Mouse (Mus musculus): Measurements from ENCODE around the gene Tmem207. TPM values are rescaled to one million over a fixed set of nuclear protein-coding genes. Genes with fewer than 3 reads are reported as not detected.
"Not testable (repeated sequence)": the region's sequence is repeated elsewhere in the genome, so short reads cannot be mapped to it uniquely, and the experiment has no call there.

Tmem207 gene
- not detected in 2 replicates for polyA plus RNA-seq (2012; rRNA removed)

DNA sequence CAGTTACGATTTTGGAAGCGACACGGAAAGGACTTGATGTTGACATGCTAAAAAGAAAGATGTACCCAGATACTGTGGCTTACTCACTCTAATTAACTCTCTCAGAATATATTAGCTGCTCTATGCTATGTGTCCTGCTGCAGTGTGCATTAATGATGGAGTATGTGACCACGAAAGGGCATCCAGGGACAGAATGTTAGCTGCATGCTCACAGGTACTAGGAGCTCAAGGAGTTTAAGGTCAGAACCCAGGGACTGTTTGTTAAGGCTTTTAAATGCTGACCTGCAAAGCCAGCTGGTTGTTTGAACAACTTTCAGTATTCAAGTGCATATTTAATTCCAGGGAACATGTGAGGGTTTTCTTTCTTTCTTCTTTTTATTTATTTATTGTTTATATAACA, at the start of gene Tmem207:
Gene Tmem207, minus strand, starts transcription at position 101 of the 400 bp plus-strand sequence.
- no peak for DNase-seq (ENCODE audit: low read depth)

- no peak for DNase-seq (ENCODE audit: low read depth)
Measured at GRCm38 (mm10) chr16:26574173-26574572, 47.6 kb upstream of the Tmem207 start.

DNA sequence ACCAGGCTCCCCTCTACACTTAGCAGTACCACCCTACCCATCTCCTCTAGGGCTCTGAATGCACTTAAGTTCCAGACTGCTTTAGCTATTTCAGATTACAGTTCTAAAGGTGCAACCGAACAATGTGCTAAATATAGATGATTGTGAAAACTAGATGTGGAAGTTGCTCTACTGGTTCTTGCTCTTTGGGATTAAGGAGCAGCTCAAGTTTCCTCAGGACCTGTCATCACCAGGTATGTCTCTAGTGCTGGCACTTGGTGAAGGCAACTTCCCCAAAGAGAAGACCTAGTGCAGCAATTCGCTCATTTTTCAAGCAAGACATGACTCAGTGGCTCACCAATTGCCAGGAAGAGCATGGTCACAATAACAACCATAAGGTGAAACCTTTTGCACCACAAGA, 45.3 kb upstream of the Tmem207 start:
- DNase-seq (ENCODE audit: low read depth): no peak

GRCm38 (mm10) chr16:26569387-26569978, 42.9 kb upstream of the Tmem207 start:
- no peak for DNase-seq (ENCODE audit: low read depth)

GRCm38 (mm10) chr16:26562771-26563170, 36.2 kb upstream of the Tmem207 start:
- no peak for DNase-seq (ENCODE audit: low read depth)

DNA sequence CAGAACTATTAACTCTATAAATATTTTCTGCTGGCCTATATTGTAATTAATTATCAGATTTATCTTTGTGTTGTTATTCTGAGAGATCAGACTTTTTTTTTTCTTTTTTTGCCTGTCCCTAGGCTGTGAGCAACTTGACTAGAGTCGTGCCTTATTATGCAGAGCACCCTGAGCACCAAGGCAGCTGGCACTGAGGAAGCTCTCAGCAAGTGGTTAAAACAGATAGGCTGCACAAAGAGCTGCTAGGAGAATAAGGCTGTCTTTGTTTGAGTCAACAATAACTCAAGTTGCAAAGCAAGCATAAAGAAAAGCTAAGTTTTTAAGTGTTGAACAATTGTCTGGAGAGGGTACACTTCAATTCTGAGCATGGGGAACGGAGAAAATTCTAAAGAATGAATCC, 35.2 kb upstream of the Tmem207 start:
- no peak for DNase-seq (ENCODE audit: low read depth)

DNA sequence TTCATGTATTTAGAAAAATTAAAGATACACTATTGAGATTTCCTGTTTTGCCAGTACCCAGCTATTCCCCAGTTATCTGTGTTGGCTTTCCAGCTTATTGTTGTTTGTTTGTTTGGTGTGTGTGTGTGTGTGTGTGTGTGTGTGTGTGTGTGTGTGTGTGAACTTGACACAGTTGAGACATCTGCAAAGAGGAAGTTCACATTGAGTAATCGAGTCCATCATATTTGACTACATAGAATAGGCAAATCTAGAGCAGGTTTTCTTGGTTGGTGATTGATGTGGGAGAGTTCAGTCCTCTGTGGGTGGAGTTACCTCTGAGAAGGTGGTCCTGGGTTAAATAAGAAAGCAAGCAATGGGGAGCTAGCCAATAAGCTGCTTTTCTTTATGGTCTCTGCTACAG, 32.2 kb upstream of the Tmem207 start:
- no peak for DNase-seq (ENCODE audit: low read depth)

DNA sequence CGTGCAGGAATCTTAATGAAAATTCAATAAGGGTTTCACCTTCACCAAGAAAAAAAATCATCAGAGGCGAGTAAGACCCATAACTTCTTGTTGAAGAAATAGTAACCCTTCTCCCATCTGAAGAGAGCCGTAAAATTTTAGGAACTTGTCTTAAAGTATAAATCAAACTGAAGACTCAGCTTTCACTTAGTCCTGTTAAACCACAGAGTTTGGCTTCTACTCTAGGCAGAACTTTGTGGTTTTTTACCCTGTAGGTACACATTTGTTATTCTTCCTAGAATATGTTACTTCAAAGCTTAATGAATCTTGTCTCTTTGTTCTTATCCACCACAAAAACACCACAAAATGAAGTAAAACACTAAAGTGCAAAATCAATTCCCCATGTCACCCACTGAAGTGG, 25.7 kb upstream of the Tmem207 start:
- no peak for DNase-seq (ENCODE audit: low read depth)

- no peak for DNase-seq (ENCODE audit: low read depth)
Measured at GRCm38 (mm10) chr16:26549221-26549620, 22.7 kb upstream of the Tmem207 start.

- DNase-seq (ENCODE audit: low read depth): no peak
Measured at GRCm38 (mm10) chr16:26546879-26547206, 20.3 kb upstream of the Tmem207 start.

DNA sequence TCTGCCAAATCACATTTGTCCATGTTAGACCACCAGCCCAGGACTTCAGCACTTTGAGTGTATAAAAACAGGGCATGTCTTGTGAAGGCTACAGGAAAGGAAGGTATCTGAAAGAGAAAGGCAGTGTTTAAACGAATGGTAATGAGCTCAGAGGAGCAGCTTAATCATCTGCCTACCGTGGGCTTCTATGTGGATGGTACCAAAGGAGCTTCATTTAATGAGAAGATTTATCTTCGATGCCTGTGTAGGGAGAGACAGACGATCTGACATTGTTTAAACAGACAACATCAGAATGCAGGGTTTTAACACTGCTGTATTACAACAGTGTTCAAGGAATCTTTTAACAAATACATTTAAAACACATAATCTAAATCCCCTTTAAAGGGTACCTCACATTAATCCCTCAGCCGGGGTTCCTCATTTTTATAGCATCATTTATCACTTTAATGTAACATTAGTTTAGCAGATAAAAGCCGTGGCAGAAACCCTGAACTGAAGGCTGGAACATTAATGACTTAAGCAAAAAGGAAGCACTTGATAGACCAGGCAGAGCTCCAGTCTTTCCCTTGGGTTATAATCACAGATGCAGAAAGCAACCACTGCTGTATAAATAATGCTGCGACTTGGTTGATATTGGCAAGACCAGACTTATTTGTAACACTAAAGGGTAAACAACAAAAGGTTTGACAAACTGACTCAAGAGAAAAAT, 19.8 kb upstream of the Tmem207 start:
- no peak for DNase-seq (ENCODE audit: low read depth)

GRCm38 (mm10) chr16:26532287-26532686, 5.7 kb upstream of the Tmem207 start:
- DNase-seq (ENCODE audit: low read depth): no peak

DNA sequence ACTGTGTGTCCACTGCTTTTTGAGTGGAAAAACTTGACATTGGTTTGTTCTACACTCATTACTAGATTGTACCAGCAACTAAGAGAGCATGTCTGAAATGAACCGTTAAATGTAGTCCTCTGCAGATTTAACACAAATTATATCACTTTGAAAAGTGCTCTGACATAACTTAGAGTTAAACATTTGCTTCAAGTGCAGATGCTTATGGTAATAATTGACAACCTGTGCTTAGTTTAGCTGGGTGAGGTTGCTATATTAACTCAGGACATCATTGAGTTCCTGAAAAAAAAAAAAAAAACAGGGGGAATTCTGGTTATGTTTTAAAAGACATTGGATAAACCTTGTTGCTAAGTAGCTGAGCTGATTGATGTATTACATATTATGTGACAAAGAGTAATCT, 3.9 kb upstream of the Tmem207 start:
- no peak for DNase-seq (ENCODE audit: low read depth)

DNA sequence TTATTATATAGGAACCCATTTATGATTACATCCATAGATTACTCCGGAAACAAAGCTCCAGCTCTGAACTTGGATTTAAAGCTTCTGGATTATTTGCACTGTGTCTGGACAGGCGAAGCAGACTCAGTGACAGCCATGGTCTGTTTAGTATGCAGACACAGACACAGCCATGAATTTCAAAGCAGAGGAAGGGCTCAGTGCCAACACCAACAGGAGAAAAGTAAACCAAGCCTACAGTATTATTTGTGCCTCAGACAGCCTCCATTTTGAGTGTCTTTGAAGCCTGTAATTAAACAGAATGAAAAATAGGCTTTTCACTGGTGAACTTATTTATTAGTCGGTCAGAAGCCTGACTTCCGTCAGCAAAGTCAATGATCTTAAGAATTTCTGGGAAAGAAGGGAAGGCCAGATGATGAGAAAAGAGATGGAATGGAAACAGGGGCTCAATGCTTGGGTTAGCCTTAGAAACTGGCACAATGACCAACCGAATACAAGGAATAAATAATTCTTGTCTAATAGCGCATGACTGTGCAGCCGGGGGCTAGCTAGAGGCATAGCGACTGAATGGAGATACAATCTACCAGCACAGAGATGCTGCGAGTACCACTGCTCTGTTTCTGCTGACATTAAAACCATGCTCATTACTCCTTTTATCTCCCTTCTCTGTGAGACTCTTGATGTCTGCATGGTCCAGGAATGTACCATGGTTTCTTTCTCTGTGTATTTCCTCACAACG, 1.5 kb upstream of the Tmem207 start:
- DNase-seq (ENCODE audit: low read depth): no peak

DNA sequence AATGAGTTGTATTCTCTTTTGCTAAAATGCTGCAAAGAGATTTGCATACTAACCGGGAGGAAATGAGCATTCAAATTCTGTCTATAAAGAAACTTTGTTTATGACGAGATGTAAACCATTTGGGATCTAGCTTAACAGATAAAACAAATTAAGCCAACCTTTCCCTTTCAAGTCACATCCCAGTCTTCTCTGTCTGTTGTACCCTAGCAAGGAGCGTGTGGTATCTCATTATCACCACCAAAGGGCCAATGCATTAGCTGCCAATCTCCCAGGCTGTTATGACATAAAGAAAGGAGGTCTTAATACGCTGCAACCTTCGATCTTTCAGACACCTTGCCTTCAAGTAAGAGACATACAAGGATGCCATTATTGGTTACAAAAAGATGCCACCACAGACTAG, 737 bp downstream of the Tmem207 start:
- DNase-seq (ENCODE audit: low read depth): no peak

- no peak for DNase-seq (ENCODE audit: low read depth)
Measured at GRCm38 (mm10) chr16:26519596-26519995, 7.0 kb downstream of the Tmem207 start.

DNA sequence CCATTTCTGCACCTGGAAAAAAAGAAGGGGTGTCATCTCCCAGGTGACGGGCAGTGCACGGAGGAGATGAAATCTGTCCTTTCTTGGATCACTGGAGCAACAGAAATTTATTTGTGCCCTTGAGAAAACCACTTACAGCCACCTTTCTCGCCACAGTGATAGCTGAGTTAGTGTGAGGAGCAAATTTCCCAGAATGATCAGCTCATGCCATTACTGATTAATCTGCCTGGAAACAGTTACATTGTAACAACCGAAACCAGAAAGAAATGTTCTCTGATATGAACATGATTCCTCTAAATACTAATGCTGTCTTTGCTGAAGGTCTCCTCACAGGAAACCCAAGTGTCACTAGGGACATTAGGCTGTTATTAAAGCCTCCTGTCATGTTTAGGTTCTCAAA, 21.6 kb downstream of the Tmem207 start:
- DNase-seq (ENCODE audit: low read depth): no peak

GRCm38 (mm10) chr16:26500738-26501137, 25.8 kb downstream of the Tmem207 start:
- no peak for DNase-seq (ENCODE audit: low read depth)

- not testable (repeated sequence) for DNase-seq (ENCODE audit: low read depth)
Measured at GRCm38 (mm10) chr16:26499705-26500104, 26.9 kb downstream of the Tmem207 start.

- no peak for DNase-seq (ENCODE audit: low read depth)
Measured at GRCm38 (mm10) chr16:26495721-26496120, 30.8 kb downstream of the Tmem207 start.

DNA sequence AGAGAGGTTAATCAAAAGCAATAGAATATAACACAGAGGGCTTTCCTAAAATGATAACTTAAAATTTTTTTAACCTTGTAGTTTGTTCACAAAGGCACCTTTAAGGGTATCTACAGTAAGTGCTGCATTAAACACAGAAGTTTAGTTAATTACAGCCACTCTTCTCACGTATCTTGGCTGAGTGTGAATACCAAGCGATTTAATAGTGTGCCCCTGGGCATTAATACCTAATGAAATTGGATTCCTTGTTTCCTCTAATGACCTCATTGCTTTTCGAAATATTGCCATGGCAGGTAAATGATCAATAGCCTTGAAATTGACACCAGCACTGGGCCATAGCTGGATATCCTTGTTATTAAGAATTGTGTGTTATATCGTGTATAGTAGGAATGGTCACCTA, 55.3 kb downstream of the Tmem207 start:
- no peak for DNase-seq (ENCODE audit: low read depth)

DNA sequence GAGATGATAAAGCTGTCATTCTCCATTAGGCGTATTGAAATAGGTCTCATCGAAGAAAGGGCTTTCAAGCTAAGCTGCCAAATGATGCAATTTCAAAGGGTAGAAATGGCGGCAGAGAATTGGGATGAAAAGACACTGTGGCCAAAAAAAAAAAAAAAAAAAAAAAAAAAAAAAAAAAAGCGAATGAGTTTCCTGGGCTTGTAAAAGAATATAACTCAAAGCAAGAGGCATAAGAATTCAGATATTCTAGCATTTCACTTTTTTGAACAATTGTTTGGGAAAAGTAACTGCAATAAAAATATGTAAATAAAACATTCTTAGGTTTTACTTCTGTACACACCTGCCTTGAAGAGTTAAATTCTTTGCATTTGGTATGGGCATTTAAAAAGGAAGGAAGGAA, 60.0 kb downstream of the Tmem207 start:
- no peak for DNase-seq (ENCODE audit: low read depth)

- DNase-seq (ENCODE audit: low read depth): no peak
Measured at GRCm38 (mm10) chr16:26462835-26463234, 63.7 kb downstream of the Tmem207 start, which contains the start of gene Cldn16. TSS of gene Cldn16 (plus strand) at chr16:26463135.

Measured in gonadal fat pad, adult 2 months (tissue).